Mouse (Mus musculus) CH12.LX (cell line): ENCODE data around the gene Dmrt2. TPM values are rescaled to one million over a fixed set of nuclear protein-coding genes. Genes with fewer than 3 reads are reported as not detected.

Source experiments
- DNase-seq: peaks from one replicate; pipeline ENCODE4 v3.0.0-alpha.2; 2013; ENCODE audit errors: extremely low read depth
- H3K27ac ChIP-seq: 2 replicates; pipeline ENCODE4 v1.5.1; 2012; ENCODE audit warnings: low read depth, mild to moderate bottlenecking, control low read depth, moderate library complexity; ENCODE audit not compliant: insufficient read depth
- H3K27me3 ChIP-seq: replicated peaks from 2 replicates; pipeline ENCODE3; 2012; ENCODE audit warnings: inconsistent platforms
- H3K36me3 ChIP-seq, 2 experiments: replicated peaks in 1 of 2; 2 replicates each; pipeline versions ENCODE3 to v1.6.1; 2012; ENCODE audit warnings: inconsistent platforms in 1 of 2, low read length in 1 of 2, mild to moderate bottlenecking in 1 of 2, mixed read lengths in 1 of 2, moderate library complexity in 1 of 2; ENCODE audit not compliant: control insufficient read depth in 1 of 2, insufficient read depth in 1 of 2
- H3K4me1 ChIP-seq, 2 experiments: 2 replicates each; pipeline ENCODE4 v1.6.1; 2012; ENCODE audit warnings: inconsistent platforms in 1 of 2, moderate library complexity in 1 of 2; ENCODE audit not compliant: insufficient read depth in 2 of 2, control insufficient read depth in 1 of 2
- H3K4me2 ChIP-seq: 2 replicates; pipeline ENCODE4 v1.6.1; 2012; ENCODE audit warnings: low read depth, mild to moderate bottlenecking, control low read depth; ENCODE audit not compliant: poor library complexity, insufficient read depth, severe bottlenecking
- H3K4me3 ChIP-seq, 3 experiments: fragments of 150-350 bp in 1 of 3; sonication (generic) in 1 of 3; replicated peaks in 1 of 3; 2 replicates each; pipeline versions ENCODE3 to v1.5.1; 2011 to 2012; ENCODE audit warnings: low read depth in 2 of 3, low read length in 2 of 3, mild to moderate bottlenecking in 2 of 3, moderate library complexity in 2 of 3, control low read depth in 1 of 3, improper control_type of control experiment in 1 of 3, inconsistent platforms in 1 of 3, mixed read lengths in 1 of 3; ENCODE audit not compliant: poor library complexity in 1 of 3
- H3K79me2 ChIP-seq: replicated peaks from 2 replicates; pipeline ENCODE4 v1.6.1; 2012; ENCODE audit warnings: mild to moderate bottlenecking, moderate library complexity; ENCODE audit not compliant: control insufficient read depth, poor library complexity, insufficient read depth, severe bottlenecking; ENCODE audit errors: extremely low read depth
- H3K9ac ChIP-seq: 2 replicates; pipeline ENCODE4 v1.6.1; 2012; ENCODE audit warnings: low read depth, mild to moderate bottlenecking, control low read depth, moderate library complexity; ENCODE audit not compliant: insufficient read depth
- H3K9me3 ChIP-seq: replicated peaks from 2 replicates; pipeline ENCODE3; 2012; ENCODE audit warnings: low read length, inconsistent platforms, mixed read lengths
- CTCF ChIP-seq, 2 experiments: IDR thresholded peaks in 1 of 2; conservative IDR thresholded peaks in 1 of 2; 2 replicates each; pipeline ENCODE4 v1.5.1; 2011 to 2012; ENCODE audit warnings: low read depth in 2 of 2, low read length in 2 of 2, improper control_type of control experiment in 1 of 2, inconsistent platforms in 1 of 2, mild to moderate bottlenecking in 1 of 2, moderate library complexity in 1 of 2
- E2F4 ChIP-seq: IDR thresholded peaks from 2 replicates; pipeline ENCODE4 v1.6.1; 2011; ENCODE audit warnings: low read depth, low read length, improper control_type of control experiment; ENCODE audit not compliant: insufficient replicate concordance
- ELF1 ChIP-seq: IDR thresholded peaks from 2 replicates; pipeline ENCODE4 v1.6.1; 2014; ENCODE audit warnings: low read depth, mild to moderate bottlenecking, inconsistent platforms, low read length, improper control_type of control experiment
- HCFC1 ChIP-seq: IDR thresholded peaks from 2 replicates; pipeline ENCODE4 v1.6.1; 2012; ENCODE audit warnings: low read depth, mild to moderate bottlenecking, inconsistent platforms, low read length, improper control_type of control experiment
- MAZ ChIP-seq: IDR thresholded peaks from 2 replicates; pipeline ENCODE4 v1.6.1; 2012; ENCODE audit warnings: low read depth, mild to moderate bottlenecking, inconsistent platforms, low read length, improper control_type of control experiment, moderate library complexity
- NELFE ChIP-seq: IDR thresholded peaks from 2 replicates; pipeline ENCODE4 v1.6.1; 2011; ENCODE audit warnings: low read depth, low read length, improper control_type of control experiment
- PAX5 ChIP-seq: IDR thresholded peaks from 2 replicates; pipeline ENCODE4 v1.6.1; 2012; ENCODE audit warnings: low read length, inconsistent platforms, mixed read lengths
- RAD21 ChIP-seq: IDR thresholded peaks from 2 replicates; pipeline ENCODE4 v1.6.1; 2011; ENCODE audit warnings: low read depth, mild to moderate bottlenecking, low read length, improper control_type of control experiment, moderate library complexity
- SIN3A ChIP-seq: IDR thresholded peaks from 2 replicates; pipeline ENCODE4 v1.6.1; 2012; ENCODE audit warnings: low read length, improper control_type of control experiment, inconsistent platforms
- SMC3 ChIP-seq: IDR thresholded peaks from 2 replicates; pipeline ENCODE4 v1.6.1; 2011; ENCODE audit warnings: low read depth, low read length, improper control_type of control experiment
- TBP ChIP-seq: conservative IDR thresholded peaks from 2 replicates; pipeline ENCODE4 v1.6.1; 2011; ENCODE audit warnings: low read depth, low read length, improper control_type of control experiment
- USF1 ChIP-seq: IDR thresholded peaks from 2 replicates; pipeline ENCODE4 v1.6.1; 2014; ENCODE audit warnings: low read depth, mild to moderate bottlenecking, inconsistent platforms, low read length, improper control_type of control experiment
- ZNF384 ChIP-seq: IDR thresholded peaks from 2 replicates; pipeline ENCODE4 v1.6.1; 2012; ENCODE audit warnings: low read depth, low read length, improper control_type of control experiment, inconsistent platforms
- dilution Hi-C: fragments of 300-500 bp; cut with MboI; formaldehyde crosslinking; loops from 2 replicates; pipeline ENCODE4 v1.14.3; 2020; ENCODE audit warnings: low sequenced_read_pairs; ENCODE audit not compliant: extremely low pct_unique_long_range_greater_than_20kb, extremely low pct_ligation_motif_present
- in situ Hi-C: fragments of 300-500 bp; cut with MboI; formaldehyde crosslinking; loops from 3 replicates; pipeline ENCODE4 v1.14.3; 2019; ENCODE audit warnings: low sequenced_read_pairs, low pct_ligation_motif_present, low pct_unique_long_range_greater_than_20kb, mixed read lengths
- polyA plus RNA-seq: library from polyadenylated mRNA; unstranded; fragments of >175 nt; gene quantifications from 2 replicates; pipeline ENCODE4 v1.2.1, GENCODE M21; 2012; ENCODE audit warnings: low read depth; ENCODE audit not compliant: insufficient read length
- total RNA-seq, 2 experiments: library from RNA; depleted of rRNA; stranded (reverse); fragments of 300-350 nt in 1 of 2; fragments of >200 nt in 1 of 2; gene quantifications; 2 replicates each; pipeline ENCODE4 v1.2.3; 2012 to 2014

Dmrt2 gene
- total and polyA plus RNA-seq, 3 experiments: not detected

DNA sequence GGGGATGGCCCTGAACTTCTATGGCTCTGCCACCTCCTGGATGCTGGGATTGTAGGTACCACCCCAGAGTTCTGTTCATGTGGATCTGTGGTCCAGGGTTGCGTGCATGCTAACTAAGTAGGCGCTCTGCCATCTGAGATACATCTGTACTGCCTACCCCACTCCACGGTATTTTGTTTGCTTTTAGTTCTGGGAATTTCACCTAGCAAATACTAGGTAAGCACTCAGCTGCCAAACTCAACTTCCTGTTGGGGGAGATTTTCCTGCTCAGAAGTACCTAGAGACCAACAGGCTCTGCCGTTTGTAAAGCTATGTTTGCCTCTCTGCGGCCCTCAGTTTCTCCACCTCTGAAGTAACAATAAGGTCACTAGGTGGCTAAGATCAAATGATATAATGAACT, 37.1 kb upstream of the Dmrt2 start:
- Histone ChIP-seq H3K4me3 (no peak overlapping the region), H3K9me3 (no peaks in the 10 kb centered on the region)

DNA sequence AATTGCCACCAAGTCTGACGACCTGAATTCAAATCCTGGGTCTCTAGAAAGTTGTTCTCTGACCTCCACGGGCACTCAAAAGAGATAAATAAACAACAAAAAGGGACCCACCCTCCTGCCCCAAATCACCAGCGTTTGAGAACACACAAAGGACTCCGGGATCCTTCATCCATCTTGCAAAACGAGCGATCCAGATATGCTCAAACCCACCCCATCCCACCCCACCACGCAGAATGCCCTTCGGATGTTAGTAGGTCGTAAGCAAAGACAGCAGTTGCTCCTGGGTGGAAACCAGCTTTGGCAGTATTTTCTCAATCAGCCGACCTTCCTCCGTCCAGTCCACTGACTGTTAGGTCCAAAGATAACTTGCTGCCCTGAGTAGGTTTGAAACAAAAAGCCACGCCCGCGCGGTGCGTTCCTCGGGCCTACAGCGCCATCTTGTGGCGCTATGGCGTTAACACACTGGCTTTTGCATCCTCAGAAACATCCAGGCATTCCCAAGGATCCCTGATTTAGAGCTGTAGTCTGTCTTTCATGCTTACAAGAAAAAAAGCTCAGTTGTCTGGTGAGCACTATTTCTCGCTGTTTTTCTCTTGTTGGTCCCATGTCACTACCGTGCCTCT, 36.5 kb upstream of the Dmrt2 start:
- H3K4me3 ChIP-seq: no peak overlapping the region
- 0 out of 2 replicates have a peak overlapping the region, but pooled peaks have one; percentile 22 for H3K4me2 ChIP-seq
- H3K36me3 ChIP-seq: no peaks in the 10 kb centered on the region
- H3K4me1 ChIP-seq: peaks cover 0 to 15% of the 10 kb centered on the region in 2 experiments; a peak in 2 of 4 replicates
- H3K27ac ChIP-seq: no peak overlapping the region
- H3K9me3 ChIP-seq: no peaks in the 10 kb centered on the region
- DNase-seq: peak; percentile 38
- TF ChIP-seq NELFE: peak; percentile 35; the same call in 1 of the 2 replicates
- no peak for TF ChIP-seq E2F4
- peak; percentile 93 for TF ChIP-seq RAD21
- TF ChIP-seq SIN3A: no peak
- no peak for TF ChIP-seq USF1
- peak; percentile 26; the same call in 1 of the 2 replicates for TF ChIP-seq ELF1
- TF ChIP-seq CTCF (conservative IDR thresholded peaks at IDR 0.05 in 1 of 2, IDR thresholded peaks at IDR 0.05 in 1 of 2; ENCODE audit: low read depth in 2 of 2, low read length in 2 of 2): peak; percentile 85 to 92
- no peak for TF ChIP-seq TBP
- TF ChIP-seq SMC3: peak; percentile 71
- no peak for TF ChIP-seq ZNF384
- no peak for TF ChIP-seq HCFC1
- TF ChIP-seq PAX5: no peak
- TF ChIP-seq, all 38 proteins: peak for 5
- H3K27me3 ChIP-seq: no peaks in the 10 kb centered on the region
- dilution Hi-C loops: no loop called here
- in situ Hi-C loops: loop anchor here (5.0 to 25.0 kb wide), 3 partner anchors 88 to 298 kb away; no protein-coding TSS in a partner anchor
- H3K9ac ChIP-seq: no peak overlapping the region
- H3K79me2 ChIP-seq: no peaks in the 10 kb centered on the region

More for the DNA sequence above, 37.1 kb upstream of the Dmrt2 start:
- H3K79me2 ChIP-seq: no peaks in the 10 kb centered on the region
- DNase-seq: no peak
- no peaks in the 10 kb centered on the region for H3K27me3 ChIP-seq
- no peak overlapping the region for H3K27ac ChIP-seq
- in situ Hi-C loops: loop anchor here (5.0 to 25.0 kb wide), 3 partner anchors 88 to 298 kb away; no protein-coding TSS in a partner anchor
- no peak for TF ChIP-seq MAZ
- H3K9ac ChIP-seq: no peak overlapping the region
- H3K4me2 ChIP-seq: no peak overlapping the region
- peaks cover 0 to 10% of the 10 kb centered on the region in 2 experiments; a peak in 2 of 4 replicates for H3K4me1 ChIP-seq
- no peaks in the 10 kb centered on the region for H3K36me3 ChIP-seq
- dilution Hi-C loops: no loop called here
